Mouse (Mus musculus) liver, postnatal 0 days (tissue): ENCODE results near the gene Zfp423. TPM values are rescaled to one million over a fixed set of nuclear protein-coding genes. Genes with fewer than 3 reads are reported as not detected.

Experiments
- ATAC-seq: fragments of 200-750 bp; cut with Nextera tagmentation; 2 replicates; pipeline ENCODE4 v1.8.0; 2017; ENCODE audit warnings: mild to moderate bottlenecking, moderate library complexity
- DNase-seq: peaks from one replicate; pipeline ENCODE4 v3.0.0-alpha.2; 2016
- H3K27ac ChIP-seq: fragments of 300-500 bp; sonication (generic); 2 replicates; pipeline ENCODE4 v1.5.1; 2014; ENCODE audit warnings: antibody characterized with exemption, moderate library complexity, mild to moderate bottlenecking, low read depth
- H3K27me3 ChIP-seq: fragments of 300-500 bp; sonication (generic); 2 replicates; pipeline ENCODE4 v1.6.1; 2014; ENCODE audit warnings: low read length, control low read depth, mixed read lengths; ENCODE audit not compliant: insufficient read depth
- H3K36me3 ChIP-seq: fragments of 300-500 bp; sonication (generic); replicated peaks from 2 replicates; pipeline ENCODE4 v1.6.1; 2014; ENCODE audit warnings: mild to moderate bottlenecking, control low read depth, low read length, moderate library complexity, mixed read lengths; ENCODE audit not compliant: insufficient read depth
- H3K4me1 ChIP-seq: fragments of 300-500 bp; sonication (generic); 2 replicates; pipeline ENCODE4 v1.6.1; 2014; ENCODE audit warnings: antibody characterized with exemption, mild to moderate bottlenecking, control low read depth; ENCODE audit not compliant: insufficient read depth
- H3K4me2 ChIP-seq: fragments of 300-500 bp; sonication (generic); 2 replicates; pipeline ENCODE4 v1.6.1; 2014; ENCODE audit warnings: low read depth, mild to moderate bottlenecking, low read length, moderate library complexity, mixed read lengths
- H3K4me3 ChIP-seq: fragments of 300-500 bp; sonication (generic); 2 replicates; pipeline ENCODE4 v1.5.1; 2014; ENCODE audit warnings: low read depth, low read length
- H3K9ac ChIP-seq: fragments of 300-500 bp; sonication (generic); replicated peaks from 2 replicates; pipeline ENCODE4 v1.6.1; 2014; ENCODE audit warnings: mild to moderate bottlenecking, moderate library complexity
- H3K9me3 ChIP-seq: fragments of 300-500 bp; sonication (generic); 2 replicates; pipeline ENCODE4 v1.6.1; 2016; ENCODE audit warnings: mild to moderate bottlenecking, control low read depth, low read length, mixed read lengths
- CTCF ChIP-seq: sonication (generic); IDR thresholded peaks from 2 replicates; pipeline ENCODE4 v1.5.1; 2016; ENCODE audit warnings: antibody characterized with exemption, low read depth
- EP300 ChIP-seq: IDR thresholded peaks from 2 replicates; pipeline ENCODE4 v1.6.1; 2016; ENCODE audit warnings: antibody characterized with exemption, low read depth, mild to moderate bottlenecking
- WGBS: fragments of 180-500 bp; shearing (Covaris S2); extraction: QIAGEN DNeasy Blood & Tissue Kit; methylation state at CpG from one replicate; pipeline ENCODE4 v1.1.7; 2014; ENCODE audit not compliant: insufficient replicate concordance; 5-methylcytosine and 5-hydroxymethylcytosine counted together
- polyA plus RNA-seq: library from polyadenylated mRNA; unstranded; fragments of >200 nt; fragmentation: Nextera tagmentation; extraction: Ambion mirVana; gene quantifications from 2 replicates; pipeline ENCODE4 v1.2.1, GENCODE M21; 2015

The Zfp423 gene
- polyA plus RNA-seq, 1 experiment from 2014 or later = 0.31 TPM

DNA sequence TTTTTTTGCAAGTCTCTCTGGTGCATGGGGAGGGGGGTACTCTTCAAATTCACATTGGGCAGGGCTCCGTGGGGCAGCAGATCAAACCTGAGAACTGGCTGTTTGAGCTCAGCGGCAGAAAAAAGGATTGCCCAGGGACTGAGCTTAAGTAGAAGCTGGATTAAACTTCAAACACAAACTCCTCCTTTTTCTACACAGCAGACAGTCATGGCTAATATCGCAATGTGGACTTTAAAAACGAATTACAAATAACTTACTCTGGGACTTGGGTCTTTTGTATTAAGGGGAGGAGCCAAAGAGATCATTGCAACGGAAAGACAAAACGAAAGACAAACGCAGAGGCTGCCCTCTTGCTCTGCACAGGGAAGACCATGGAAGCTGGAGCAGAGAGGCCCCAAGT is 136.2 kb downstream of the Zfp423 start:
- Histone ChIP-seq H3K9me3 (no peaks in the 10 kb centered on the region), H3K36me3 (no peaks in the 10 kb centered on the region), H3K27me3 (no peaks in the 10 kb centered on the region), H3K9ac (no peak overlapping the region), H3K4me1 (no peaks in the 10 kb centered on the region), H3K4me3 (no peak overlapping the region), H3K4me2 (peak overlapping the region; percentile 47; the same call in 1 of the 2 replicates), H3K27ac (no peak overlapping the region)
- DNase-seq = no peak
- no peak for ATAC-seq
- 24% methylated on average over 7 of the region's 7 CpGs for WGBS
- TF ChIP-seq CTCF (no peak), EP300 (no peak)

DNA sequence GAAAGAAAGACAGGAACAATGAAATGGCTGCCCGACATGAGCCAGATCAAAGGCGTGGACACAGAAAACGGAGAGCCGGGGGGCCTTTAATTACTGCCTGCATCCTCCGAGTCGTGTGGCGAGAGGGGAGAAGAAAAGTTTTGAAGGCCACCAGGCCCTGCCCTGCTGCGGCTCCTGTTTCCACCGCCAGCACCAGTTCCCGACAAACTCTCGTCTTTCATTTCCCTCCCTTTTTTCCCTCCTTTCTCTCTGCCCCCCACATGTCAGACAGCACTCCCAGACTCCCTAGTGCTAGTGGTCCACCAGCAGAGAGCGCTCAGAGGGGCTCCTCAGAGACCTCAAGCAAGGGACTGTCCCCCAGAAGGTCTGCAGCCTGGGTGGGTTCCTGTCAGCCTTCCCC is 136.7 kb downstream of the Zfp423 start:
- Histone ChIP-seq H3K4me1 (no peaks in the 10 kb centered on the region), H3K4me3 (no peak overlapping the region), H3K4me2 (0 out of 2 replicates have a peak overlapping the region, but pooled peaks have one; percentile 13), H3K9ac (no peak overlapping the region), H3K36me3 (no peaks in the 10 kb centered on the region), H3K27me3 (no peaks in the 10 kb centered on the region), H3K9me3 (no peaks in the 10 kb centered on the region), H3K27ac (no peak overlapping the region)
- no peak for DNase-seq
- no peak for ATAC-seq
- TF ChIP-seq EP300 = no peak
- TF ChIP-seq CTCF = no peak
- WGBS = 44% methylated on average over 12 of the region's 12 CpGs

- no peak overlapping the region for H3K9ac ChIP-seq
- DNase-seq (no peak), ATAC-seq (no peak)
- TF ChIP-seq CTCF (no peak), EP300 (no peak)
- no peaks in the 10 kb centered on the region for H3K4me1 ChIP-seq
- no peak overlapping the region for H3K4me3 ChIP-seq
- H3K36me3 ChIP-seq = no peaks in the 10 kb centered on the region
- no peak overlapping the region for H3K4me2 ChIP-seq
- H3K27me3 ChIP-seq = no peaks in the 10 kb centered on the region
- H3K9me3 ChIP-seq = no peaks in the 10 kb centered on the region
- H3K27ac ChIP-seq = no peak overlapping the region
- WGBS = 73% methylated on average over 11 of the region's 11 CpGs
Observed at GRCm38 (mm10) chr8:87822175-87822574, 137.2 kb downstream of the Zfp423 start.

- Histone ChIP-seq H3K27me3 (no peaks in the 10 kb centered on the region), H3K27ac (no peak overlapping the region), H3K4me1 (no peaks in the 10 kb centered on the region), H3K9ac (no peak overlapping the region), H3K4me3 (no peak overlapping the region), H3K4me2 (no peak overlapping the region), H3K9me3 (no peaks in the 10 kb centered on the region), H3K36me3 (no peaks in the 10 kb centered on the region)
- WGBS = 77% methylated on average over 2 of the region's 2 CpGs
- ATAC-seq (no peak), DNase-seq (no peak)
- no peak for TF ChIP-seq CTCF
- no peak for TF ChIP-seq EP300
Observed at GRCm38 (mm10) chr8:87821655-87822054, 137.7 kb downstream of the Zfp423 start.

DNA sequence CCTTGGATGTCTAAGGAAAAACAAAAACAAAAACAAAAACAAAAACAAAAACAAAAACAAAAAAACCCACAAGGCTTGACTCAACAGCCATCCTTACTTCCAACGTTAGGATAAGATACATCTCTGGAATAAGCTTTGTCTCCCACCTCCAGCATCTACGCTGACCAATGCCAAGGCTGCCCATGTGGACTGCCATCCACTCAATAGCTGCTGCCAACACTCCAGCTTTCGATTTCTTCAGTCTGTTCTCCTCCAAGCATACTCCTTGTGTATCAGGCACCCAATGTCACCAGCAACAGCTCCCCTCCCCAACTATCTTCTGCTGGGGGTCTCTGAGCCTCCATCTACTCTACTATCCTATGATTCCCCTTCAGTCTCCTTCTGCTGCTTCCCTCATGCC is 140.1 kb downstream of the Zfp423 start:
- H3K4me3 ChIP-seq = no peak overlapping the region
- DNase-seq = no peak
- H3K4me2 ChIP-seq = no peak overlapping the region
- WGBS = 80% methylated on average over 3 of the region's 3 CpGs
- no peak overlapping the region for H3K9ac ChIP-seq
- no peaks in the 10 kb centered on the region for H3K27me3 ChIP-seq
- H3K4me1 ChIP-seq = no peaks in the 10 kb centered on the region
- H3K9me3 ChIP-seq = no peaks in the 10 kb centered on the region
- TF ChIP-seq CTCF = no peak
- no peak for TF ChIP-seq EP300
- no peaks in the 10 kb centered on the region for H3K36me3 ChIP-seq
- H3K27ac ChIP-seq = no peak overlapping the region
- no peak for ATAC-seq

DNA sequence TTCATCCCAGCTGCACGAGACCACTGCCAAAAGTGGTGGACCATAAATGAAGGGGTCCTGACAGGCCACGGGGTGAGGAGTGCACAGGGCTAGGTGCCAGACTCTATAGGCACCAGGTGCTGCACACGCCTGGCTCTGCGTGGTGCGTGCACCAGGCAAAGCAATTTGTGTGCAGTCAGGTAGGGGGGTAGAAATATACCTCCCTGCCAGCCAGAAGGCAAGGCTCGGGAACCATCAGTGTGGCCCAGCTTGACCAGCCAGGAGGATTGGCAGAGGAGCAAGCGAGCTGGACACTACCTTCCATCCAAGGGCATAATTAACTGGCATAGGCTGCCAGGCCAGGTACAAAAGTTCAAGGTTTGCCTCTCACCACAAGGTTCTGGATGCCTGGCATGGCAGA is 140.9 kb downstream of the Zfp423 start:
- H3K4me3 ChIP-seq = no peak overlapping the region
- H3K27me3 ChIP-seq = no peaks in the 10 kb centered on the region
- no peaks in the 10 kb centered on the region for H3K9me3 ChIP-seq
- no peaks in the 10 kb centered on the region for H3K36me3 ChIP-seq
- ATAC-seq = no peak
- 78% methylated on average over 7 of the region's 7 CpGs for WGBS
- TF ChIP-seq CTCF = no peak
- no peak for TF ChIP-seq EP300
- DNase-seq = no peak
- no peak overlapping the region for H3K4me2 ChIP-seq
- no peaks in the 10 kb centered on the region for H3K4me1 ChIP-seq
- no peak overlapping the region for H3K27ac ChIP-seq
- no peak overlapping the region for H3K9ac ChIP-seq

DNA sequence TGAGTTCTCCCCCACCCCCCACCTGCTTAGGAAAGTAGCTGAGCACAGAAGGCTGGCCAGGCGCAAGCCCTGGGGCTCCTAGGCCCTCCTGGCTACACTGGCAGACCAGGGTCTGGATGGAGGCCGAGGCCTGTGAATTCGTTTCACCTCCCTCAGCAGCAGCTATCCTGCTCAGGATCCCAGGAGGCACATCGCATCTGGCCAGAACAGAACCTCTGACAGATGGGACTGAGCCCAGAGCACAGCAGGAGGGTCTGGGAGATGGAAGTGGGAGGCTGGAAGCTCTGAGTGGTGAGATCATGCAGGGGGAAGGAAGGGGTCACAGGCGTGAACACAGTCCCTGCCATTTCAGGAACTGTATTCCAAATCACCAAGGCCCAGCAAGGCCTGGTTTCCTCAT is 143.3 kb downstream of the Zfp423 start:
- Histone ChIP-seq H3K4me3 (no peak overlapping the region), H3K4me2 (no peak overlapping the region), H3K36me3 (no peaks in the 10 kb centered on the region), H3K9ac (no peak overlapping the region), H3K9me3 (no peaks in the 10 kb centered on the region), H3K27me3 (no peaks in the 10 kb centered on the region), H3K27ac (no peak overlapping the region), H3K4me1 (no peaks in the 10 kb centered on the region)
- DNase-seq (no peak), ATAC-seq (no peak)
- TF ChIP-seq EP300 = no peak
- no peak for TF ChIP-seq CTCF
- WGBS = 67% methylated on average over 5 of the region's 5 CpGs
